Mouse (Mus musculus): ENCODE measurements around the gene Nt5dc1. TPM values are rescaled to one million over a fixed set of nuclear protein-coding genes. Genes with fewer than 3 reads are reported as not detected.
"Not testable (repeated sequence)": the region's sequence is repeated elsewhere in the genome, so short reads cannot be mapped to it uniquely, and the experiment has no call there.

Gene Nt5dc1
- polyA plus RNA-seq (2015; fragmentation: Nextera tagmentation; extraction: Ambion mirVana) = 2.0 and 4.8 TPM in 2 replicates

- peak within 1 kb of the TSS; percentile 57 for H3K4me3 ChIP-seq (replicated peaks)
- H3K9me3 ChIP-seq (replicated peaks) = no peaks in the 10 kb centered on the region
- no peaks in the 10 kb centered on the region for H3K4me1 ChIP-seq
- H3K9ac ChIP-seq (replicated peaks) = peak within 1 kb of the TSS; percentile 53
- H3K27me3 ChIP-seq (replicated peaks) = no peaks in the 10 kb centered on the region
- H3K27ac ChIP-seq (replicated peaks) = peak within 1 kb of the TSS; percentile 61; the same call in 1 of the 2 replicates
- peak within 1 kb of the TSS; percentile 66 for H3K4me2 ChIP-seq
- no peaks in the 10 kb centered on the region for H3K36me3 ChIP-seq
- under 1% methylated on average over 49 of the region's 49 CpGs for WGBS
- peak; percentile 99 for ATAC-seq (ENCODE audit: low FRiP score)
Measured at GRCm38 (mm10) chr10:34418204-34418756, at the start of gene Nt5dc1. TSS of gene Nt5dc1 (minus strand) at chr10:34418552.

GRCm38 (mm10) chr10:34464321-34464720 is 46.0 kb upstream of the Nt5dc1 start:
- Histone ChIP-seq H3K4me1 (no peaks in the 10 kb centered on the region), H3K9me3 (replicated peaks) (no peaks in the 10 kb centered on the region), H3K27me3 (replicated peaks) (no peaks in the 10 kb centered on the region), H3K27ac (replicated peaks) (no peak overlapping the region), H3K9ac (replicated peaks) (no peak overlapping the region), H3K4me2 (no peak overlapping the region), H3K4me3 (replicated peaks) (no peak overlapping the region), H3K36me3 (no peaks in the 10 kb centered on the region)
- WGBS = 90% methylated on average over 4 of the region's 4 CpGs
- no peak for ATAC-seq (ENCODE audit: low FRiP score)

- ATAC-seq (ENCODE audit: low FRiP score) = no peak
- 56% methylated on average over 4 of the region's 4 CpGs for WGBS
Measured at GRCm38 (mm10) chr10:34461451-34461850, 43.1 kb upstream of the Nt5dc1 start.

GRCm38 (mm10) chr10:34449469-34449868 is 31.1 kb upstream of the Nt5dc1 start:
- H3K9ac ChIP-seq (replicated peaks) = no peak overlapping the region
- H3K36me3 ChIP-seq = no peaks in the 10 kb centered on the region
- H3K9me3 ChIP-seq (replicated peaks) = no peaks in the 10 kb centered on the region
- no peaks in the 10 kb centered on the region for H3K4me1 ChIP-seq
- ATAC-seq (ENCODE audit: low FRiP score) = no peak
- H3K27ac ChIP-seq (replicated peaks) = no peak overlapping the region
- H3K27me3 ChIP-seq (replicated peaks) = no peaks in the 10 kb centered on the region
- no peak overlapping the region for H3K4me2 ChIP-seq
- WGBS = 79% methylated on average over 1 of the region's 1 CpGs
- H3K4me3 ChIP-seq (replicated peaks) = no peak overlapping the region

More at GRCm38 (mm10) chr10:34461451-34461850, 43.1 kb upstream of the Nt5dc1 start:
- Histone ChIP-seq H3K27me3 (replicated peaks) (no peaks in the 10 kb centered on the region), H3K4me2 (no peak overlapping the region), H3K9me3 (replicated peaks) (no peaks in the 10 kb centered on the region), H3K4me1 (no peaks in the 10 kb centered on the region), H3K9ac (replicated peaks) (no peak overlapping the region), H3K36me3 (no peaks in the 10 kb centered on the region), H3K4me3 (replicated peaks) (no peak overlapping the region), H3K27ac (replicated peaks) (no peak overlapping the region)

- H3K4me2 ChIP-seq; H3K27ac ChIP-seq (replicated peaks); H3K4me3 ChIP-seq (replicated peaks); H3K27me3 ChIP-seq (replicated peaks); H3K9me3 ChIP-seq (replicated peaks); H3K4me1 ChIP-seq; ATAC-seq (ENCODE audit: low FRiP score); H3K9ac ChIP-seq (replicated peaks); H3K36me3 ChIP-seq: not testable (repeated sequence)
- WGBS = 94% methylated on average over 6 of the region's 14 CpGs
Measured at GRCm38 (mm10) chr10:34434191-34434590, 15.8 kb upstream of the Nt5dc1 start.

GRCm38 (mm10) chr10:34431783-34432182 is 13.4 kb upstream of the Nt5dc1 start:
- ATAC-seq (ENCODE audit: low FRiP score) = no peak; the same call in 1 of the 2 replicates
- no peak overlapping the region for H3K4me3 ChIP-seq (replicated peaks)

GRCm38 (mm10) chr10:34418794-34419193 is 442 bp upstream of the Nt5dc1 start:
- not testable (repeated sequence) for H3K9me3 ChIP-seq (replicated peaks); H3K27me3 ChIP-seq (replicated peaks); H3K36me3 ChIP-seq; ATAC-seq (ENCODE audit: low FRiP score); H3K4me1 ChIP-seq
- peak overlapping the region; percentile 53 for H3K9ac ChIP-seq (replicated peaks)
- peak overlapping the region; percentile 66 for H3K4me2 ChIP-seq
- WGBS = 82% methylated on average over 4 of the region's 4 CpGs
- peak overlapping the region; percentile 57 for H3K4me3 ChIP-seq (replicated peaks)
- H3K27ac ChIP-seq (replicated peaks) = 0 out of 2 replicates have a peak overlapping the region, but pooled peaks have one; percentile 28

More at GRCm38 (mm10) chr10:34431783-34432182, 13.4 kb upstream of the Nt5dc1 start:
- no peak overlapping the region for H3K9ac ChIP-seq (replicated peaks)
- 0 out of 2 replicates have a peak, but pooled peaks cover 4% of the 10 kb centered on the region for H3K4me1 ChIP-seq
- no peaks in the 10 kb centered on the region for H3K27me3 ChIP-seq (replicated peaks)
- no peak overlapping the region for H3K4me2 ChIP-seq
- H3K9me3 ChIP-seq (replicated peaks) = no peaks in the 10 kb centered on the region
- no peak overlapping the region for H3K27ac ChIP-seq (replicated peaks)
- H3K36me3 ChIP-seq = no peaks in the 10 kb centered on the region

- no peaks in the 10 kb centered on the region for H3K27me3 ChIP-seq (replicated peaks)
- no peak overlapping the region for H3K27ac ChIP-seq (replicated peaks)
- H3K9ac ChIP-seq (replicated peaks) = no peak overlapping the region
- no peaks in the 10 kb centered on the region for H3K9me3 ChIP-seq (replicated peaks)
- no peak overlapping the region for H3K4me2 ChIP-seq
- H3K4me3 ChIP-seq (replicated peaks) = no peak overlapping the region
- ATAC-seq (ENCODE audit: low FRiP score) = no peak
- no peaks in the 10 kb centered on the region for H3K36me3 ChIP-seq
- no peaks in the 10 kb centered on the region for H3K4me1 ChIP-seq
Measured at GRCm38 (mm10) chr10:34399267-34399666, 19.1 kb downstream of the Nt5dc1 start.

- H3K4me3 ChIP-seq (replicated peaks) = no peak overlapping the region
- no peak overlapping the region for H3K4me2 ChIP-seq
- H3K27me3 ChIP-seq (replicated peaks) = no peaks in the 10 kb centered on the region
- peak; percentile 24; the same call in 1 of the 2 replicates for ATAC-seq (ENCODE audit: low FRiP score)
- H3K9me3 ChIP-seq (replicated peaks) = no peaks in the 10 kb centered on the region
- no peaks in the 10 kb centered on the region for H3K4me1 ChIP-seq
- no peak overlapping the region for H3K27ac ChIP-seq (replicated peaks)
- H3K36me3 ChIP-seq = no peaks in the 10 kb centered on the region
- WGBS = 35% methylated on average over 4 of the region's 4 CpGs
- no peak overlapping the region for H3K9ac ChIP-seq (replicated peaks)
Measured at GRCm38 (mm10) chr10:34396959-34397358, 21.4 kb downstream of the Nt5dc1 start.

- ATAC-seq (ENCODE audit: low FRiP score) = no peak
- H3K9me3 ChIP-seq (replicated peaks) = no peaks in the 10 kb centered on the region
- H3K9ac ChIP-seq (replicated peaks) = no peak within 1 kb of the TSS
- no peaks in the 10 kb centered on the region for H3K27me3 ChIP-seq (replicated peaks)
- 0 out of 2 replicates have a peak, but pooled peaks cover 2% of the 10 kb centered on the region for H3K4me1 ChIP-seq
- 64% methylated on average over 8 of the region's 8 CpGs for WGBS
- no peak within 1 kb of the TSS for H3K4me2 ChIP-seq
- no peak within 1 kb of the TSS for H3K4me3 ChIP-seq (replicated peaks)
- H3K27ac ChIP-seq (replicated peaks) = no peak within 1 kb of the TSS
- no peaks in the 10 kb centered on the region for H3K36me3 ChIP-seq
Measured at GRCm38 (mm10) chr10:34389681-34390080, 28.7 kb downstream of the Nt5dc1 start, which contains the start of gene Col10a1. TSS of gene Col10a1 (plus strand) at chr10:34389981.

- WGBS = 90% methylated on average over 5 of the region's 5 CpGs
Measured at GRCm38 (mm10) chr10:34385636-34386035, 32.7 kb downstream of the Nt5dc1 start.

GRCm38 (mm10) chr10:34373332-34373731 is 45.0 kb downstream of the Nt5dc1 start:
- Histone ChIP-seq H3K9ac (replicated peaks) (no peak overlapping the region), H3K4me3 (replicated peaks) (no peak overlapping the region), H3K9me3 (replicated peaks) (no peaks in the 10 kb centered on the region), H3K27ac (replicated peaks) (no peak overlapping the region), H3K4me1 (no peaks in the 10 kb centered on the region), H3K27me3 (replicated peaks) (no peaks in the 10 kb centered on the region), H3K4me2 (no peak overlapping the region), H3K36me3 (no peaks in the 10 kb centered on the region)
- no peak for ATAC-seq (ENCODE audit: low FRiP score)
- 88% methylated on average over 7 of the region's 7 CpGs for WGBS

More at GRCm38 (mm10) chr10:34385636-34386035, 32.7 kb downstream of the Nt5dc1 start:
- no peak overlapping the region for H3K9ac ChIP-seq (replicated peaks)
- no peaks in the 10 kb centered on the region for H3K27me3 ChIP-seq (replicated peaks)
- ATAC-seq (ENCODE audit: low FRiP score) = no peak
- no peak overlapping the region for H3K4me3 ChIP-seq (replicated peaks)
- no peak overlapping the region for H3K27ac ChIP-seq (replicated peaks)
- no peaks in the 10 kb centered on the region for H3K9me3 ChIP-seq (replicated peaks)
- H3K4me2 ChIP-seq = no peak overlapping the region
- 0 out of 2 replicates have a peak, but pooled peaks cover 2% of the 10 kb centered on the region for H3K4me1 ChIP-seq
- H3K36me3 ChIP-seq = no peaks in the 10 kb centered on the region

Data from neural tube, embryonic 15.5 days (tissue).